13 mouse cellular contexts compared by ENCODE assay signal in the genomic region with DNA sequence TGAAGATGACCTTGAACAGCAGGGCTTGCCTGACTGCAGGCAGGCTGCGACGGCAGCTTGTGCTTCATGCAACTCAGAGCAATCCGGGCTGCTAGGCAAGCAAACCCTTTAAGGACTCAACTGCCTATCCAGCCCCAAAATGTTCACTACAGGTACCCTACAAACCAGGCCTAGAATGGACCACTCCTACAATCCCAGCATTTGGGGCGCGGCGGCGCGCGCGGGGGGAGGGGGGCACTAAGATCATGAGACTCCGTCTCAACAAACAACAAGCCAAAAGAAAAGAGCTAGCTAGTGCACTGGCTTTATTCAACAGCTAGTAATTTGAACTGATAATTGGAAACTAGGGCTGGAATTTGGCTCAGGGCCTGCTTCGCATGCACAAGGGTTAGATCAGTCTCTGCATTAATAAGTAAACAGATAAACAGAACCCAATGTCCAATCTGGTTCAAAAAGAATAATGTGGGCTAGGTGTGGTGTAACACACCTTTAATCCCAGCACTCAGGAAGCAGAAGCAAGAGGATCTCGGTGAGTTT.
A peak's percentile ranks its signal among the peaks of the same experiment; 100 is the strongest.
DNase-seq lines count a peak whose midpoint lies in the region; ATAC-seq and TF ChIP-seq lines count a peak whose summit lies in the region.
"Had no signal": no experiment of that assay in that cellular context is flagged by ENCODE, and none has a peak within 500 bp of the region (broad histone marks: within the 10 kb centered on the region; RNA-seq: fewer than 3 reads in every experiment).

No protein-coding gene starts in this region.

- intact Hi-C loops in left cerebral cortex, postnatal 4 days (cut with DNase I) = no loop called here

- peak; percentile 28 for DNase-seq in kidney, adult 18-20 months
- peak; percentile 68 for DNase-seq in brain, embryonic 14.5 days (ENCODE audit: low read depth)
- DNase-seq in hindbrain, embryonic 10.5 days (ENCODE audit: low spot score) = no peak
- DNase-seq in adrenal gland, adult (ENCODE audit: inconsistent age in 2 of 2, low spot score in 1 of 2) = no peak
- no peak for DNase-seq in left cerebral cortex, postnatal 4 days
- no peak for DNase-seq in left cerebral cortex, adult 11 months (ENCODE audit: low spot score)
- DNase-seq: cerebellum, adult 11-12 months; heart, postnatal 10 days; thymus, postnatal 25 days had no signal

- ATAC-seq in kidney, embryonic 14.5 days (ENCODE audit: low FRiP score, low TSS enrichment) = no peak
- no peak for ATAC-seq in limb, embryonic 13.5 days (ENCODE audit: low FRiP score, low read depth)
- ATAC-seq: activated CD4-positive, CD25-positive, alpha-beta regulatory T cell, adult 4 months had no signal

- no peak overlapping the region for H3K4me3 ChIP-seq in kidney, embryonic 14.5 days (ENCODE audit: low read length)
- no peak overlapping the region for H3K4me3 ChIP-seq in hindbrain, embryonic 10.5 days
- no peak overlapping the region for H3K4me3 ChIP-seq in limb, embryonic 13.5 days
- H3K4me3 ChIP-seq: liver, embryonic 15.5 days had no signal

- no peak overlapping the region for H3K9ac ChIP-seq in kidney, embryonic 14.5 days (ENCODE audit: low read depth, low read length)
- H3K9ac ChIP-seq in limb, embryonic 13.5 days = 0 out of 2 replicates have a peak overlapping the region, but pooled peaks have one; percentile 14
- H3K9ac ChIP-seq: liver, embryonic 15.5 days had no signal

- no peak for TF ChIP-seq CTCF in brain, embryonic 14.5 days (IDR thresholded peaks at IDR 0.05; ENCODE audit: borderline replicate concordance, extremely low read depth, insufficient read depth, insufficient read length)

- no peaks in the 10 kb centered on the region for H3K27me3 ChIP-seq in kidney, embryonic 14.5 days (ENCODE audit: control insufficient read depth, insufficient read depth, low read length)
- no peaks in the 10 kb centered on the region for H3K27me3 ChIP-seq in hindbrain, embryonic 10.5 days (ENCODE audit: insufficient read depth, poor library complexity, severe bottlenecking)
- H3K27me3 ChIP-seq in limb, embryonic 13.5 days = no peaks in the 10 kb centered on the region
- H3K27me3 ChIP-seq: liver, embryonic 15.5 days had no signal

- WGBS in kidney, embryonic 14.5 days = 91% methylated on average over 13 of the region's 13 CpGs
- 76% methylated on average over 13 of the region's 13 CpGs for whole genome bisulfite sequencing in hindbrain, embryonic 10.5 days
- WGBS in limb, embryonic 13.5 days = 86% methylated on average over 13 of the region's 13 CpGs

- H3K4me2 ChIP-seq in kidney, embryonic 14.5 days (replicated peaks; ENCODE audit: low read depth, low read length) = no peak overlapping the region
- no peak overlapping the region for H3K4me2 ChIP-seq in limb, embryonic 13.5 days (replicated peaks)
- H3K4me2 ChIP-seq: liver, embryonic 15.5 days had no signal

- no peak overlapping the region for H3K27ac ChIP-seq in kidney, embryonic 14.5 days (ENCODE audit: low read depth, low read length)
- H3K27ac ChIP-seq in hindbrain, embryonic 10.5 days = peak overlapping the region; percentile 95
- no peak overlapping the region for H3K27ac ChIP-seq in limb, embryonic 13.5 days
- H3K27ac ChIP-seq: liver, embryonic 15.5 days had no signal

- no peaks in the 10 kb centered on the region for H3K9me3 ChIP-seq in kidney, embryonic 14.5 days (ENCODE audit: control insufficient read depth, low read length)
- no peaks in the 10 kb centered on the region for H3K9me3 ChIP-seq in hindbrain, embryonic 10.5 days
- H3K9me3 ChIP-seq in limb, embryonic 13.5 days = no peaks in the 10 kb centered on the region
- H3K9me3 ChIP-seq: liver, embryonic 15.5 days had no signal

- TF ChIP-seq POLR2A in brain, embryonic 14.5 days (IDR thresholded peaks at IDR 0.05; ENCODE audit: borderline replicate concordance, extremely low read depth, insufficient read depth, insufficient read length, poor library complexity, severe bottlenecking) = no peak

- no peaks in the 10 kb centered on the region for H3K36me3 ChIP-seq in kidney, embryonic 14.5 days (ENCODE audit: control insufficient read depth, insufficient read depth, low read length)
- H3K36me3 ChIP-seq in hindbrain, embryonic 10.5 days = peaks cover 8% of the 10 kb centered on the region; the same call in 1 of the 2 replicates
- peaks cover 8% of the 10 kb centered on the region for H3K36me3 ChIP-seq in limb, embryonic 13.5 days
- H3K36me3 ChIP-seq: liver, embryonic 15.5 days had no signal

- H3K4me1 ChIP-seq in kidney, embryonic 14.5 days (ENCODE audit: control insufficient read depth, insufficient read depth, low read length) = peaks cover 24% of the 10 kb centered on the region
- H3K4me1 ChIP-seq in hindbrain, embryonic 10.5 days (replicated peaks) = peaks cover 33% of the 10 kb centered on the region
- H3K4me1 ChIP-seq in limb, embryonic 13.5 days = peaks cover 21% of the 10 kb centered on the region

Comparison
In these comparisons a context has a peak if more than half of its experiments do, and no peak if none do; other contexts are left out.
1. DNase-seq: peak in kidney, adult 18-20 months (single experiment) and brain, embryonic 14.5 days (single experiment); none in hindbrain, embryonic 10.5 days (single experiment), adrenal gland, adult (0 of 2), left cerebral cortex, postnatal 4 days (single experiment) and left cerebral cortex, adult 11 months (single experiment).